Mouse (Mus musculus) embryonic facial prominence, embryonic 12.5 days (tissue): ENCODE measurements around the gene Clic3. TPM values are rescaled to one million over a fixed set of nuclear protein-coding genes. Genes with fewer than 3 reads are reported as not detected.

Source experiments
- ATAC-seq: fragments of 200-750 bp; cut with Nextera tagmentation; 2 replicates; pipeline ENCODE4 v1.8.0; 2017; ENCODE audit not compliant: insufficient number of reproducible peaks, insufficient read depth, low FRiP score, low TSS enrichment
- H3K27ac ChIP-seq: fragments of 300-500 bp; sonication (generic); 2 replicates; pipeline ENCODE4 v1.5.1; 2016; ENCODE audit warnings: mild to moderate bottlenecking
- H3K27me3 ChIP-seq: fragments of 300-500 bp; sonication (generic); 2 replicates; pipeline ENCODE4 v1.6.1; 2016; ENCODE audit warnings: mild to moderate bottlenecking, moderate library complexity
- H3K36me3 ChIP-seq: fragments of 300-500 bp; sonication (generic); 2 replicates; pipeline ENCODE4 v1.6.1; 2016; ENCODE audit warnings: mild to moderate bottlenecking
- H3K4me1 ChIP-seq: fragments of 300-500 bp; sonication (generic); 2 replicates; pipeline ENCODE4 v1.6.1; 2016
- H3K4me2 ChIP-seq: fragments of 300-500 bp; sonication (generic); replicated peaks from 2 replicates; pipeline ENCODE4 v1.6.1; 2016; ENCODE audit warnings: mild to moderate bottlenecking, moderate library complexity
- H3K4me3 ChIP-seq: fragments of 300-500 bp; sonication (generic); 2 replicates; pipeline ENCODE4 v1.5.1; 2016; ENCODE audit warnings: mild to moderate bottlenecking
- H3K9ac ChIP-seq: fragments of 300-500 bp; sonication (generic); 2 replicates; pipeline ENCODE4 v1.6.1; 2016; ENCODE audit warnings: mild to moderate bottlenecking, moderate library complexity
- H3K9me3 ChIP-seq: fragments of 300-500 bp; sonication (generic); 2 replicates; pipeline ENCODE4 v1.6.1; 2016; ENCODE audit warnings: mild to moderate bottlenecking, moderate library complexity
- WGBS: fragments of 180-500 bp; shearing (Covaris S2); methylation state at CpG from one replicate; pipeline ENCODE4 v1.1.7; 2016; 5-methylcytosine and 5-hydroxymethylcytosine counted together
- polyA plus RNA-seq: library from polyadenylated mRNA; unstranded; fragments of >200 nt; fragmentation: Nextera tagmentation; extraction: Ambion mirVana; gene quantifications from 2 replicates; pipeline ENCODE4 v1.2.1, GENCODE M21; 2016

Gene Clic3
- polyA plus RNA-seq, 1 experiment from 2014 or later, result 1.4 TPM

- Histone ChIP-seq H3K4me1 (no peaks in the 10 kb centered on the region), H3K27me3 (0 out of 2 replicates have a peak, but pooled peaks cover 4% of the 10 kb centered on the region), H3K4me3 (no peak overlapping the region), H3K36me3 (no peaks in the 10 kb centered on the region), H3K4me2 (no peak overlapping the region), H3K9ac (no peak overlapping the region), H3K27ac (no peak overlapping the region), H3K9me3 (no peaks in the 10 kb centered on the region)
- WGBS, result 80% methylated on average over 7 of the region's 7 CpGs
- ATAC-seq, result no peak
Observed at GRCm38 (mm10) chr2:25488671-25489068, 32.0 kb downstream of the Clic3 start.

GRCm38 (mm10) chr2:25492988-25493387 is 36.4 kb downstream of the Clic3 start:
- 72% methylated on average over 5 of the region's 5 CpGs for WGBS
- no peaks in the 10 kb centered on the region for H3K4me1 ChIP-seq
- no peak for ATAC-seq
- no peaks in the 10 kb centered on the region for H3K36me3 ChIP-seq
- no peaks in the 10 kb centered on the region for H3K27me3 ChIP-seq
- no peak overlapping the region for H3K9ac ChIP-seq
- no peak overlapping the region for H3K27ac ChIP-seq
- no peaks in the 10 kb centered on the region for H3K9me3 ChIP-seq
- H3K4me2 ChIP-seq, result no peak overlapping the region
- H3K4me3 ChIP-seq, result no peak overlapping the region

DNA sequence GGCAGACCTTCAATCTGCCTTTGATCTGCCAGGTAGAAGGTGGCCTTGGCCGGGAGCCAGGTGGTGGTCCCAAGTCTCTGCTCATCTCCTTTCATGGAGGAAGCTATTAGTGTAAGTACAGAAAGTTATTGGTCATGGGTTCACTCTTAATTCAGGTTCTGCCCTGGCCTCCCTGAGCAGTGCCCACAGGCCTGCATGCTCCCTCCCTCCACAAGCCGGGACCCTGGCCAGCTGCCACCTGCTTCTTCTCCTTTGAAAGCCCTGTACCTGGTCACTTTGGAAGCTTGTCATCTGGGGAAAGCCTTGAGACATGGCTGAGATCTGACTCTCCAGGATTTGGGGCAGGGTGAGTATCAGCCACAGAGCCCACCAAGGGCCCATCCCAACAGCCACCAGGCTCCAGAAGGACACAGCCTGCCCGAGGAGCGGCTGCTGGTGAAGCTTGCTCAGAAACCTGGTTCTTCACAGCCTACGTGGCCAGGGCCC is 36.9 kb downstream of the Clic3 start, which contains the start of gene Lcn12:
Gene Lcn12 (minus strand): TSS at position 436 of the 486 bp plus-strand sequence.
- Histone ChIP-seq H3K27ac (no peak within 1 kb of the TSS), H3K9ac (no peak within 1 kb of the TSS), H3K9me3 (no peaks in the 10 kb centered on the region), H3K4me3 (no peak within 1 kb of the TSS), H3K27me3 (no peaks in the 10 kb centered on the region), H3K4me1 (no peaks in the 10 kb centered on the region), H3K4me2 (no peak within 1 kb of the TSS), H3K36me3 (no peaks in the 10 kb centered on the region)
- ATAC-seq, result no peak
- WGBS, result 78% methylated on average over 5 of the region's 5 CpGs

DNA sequence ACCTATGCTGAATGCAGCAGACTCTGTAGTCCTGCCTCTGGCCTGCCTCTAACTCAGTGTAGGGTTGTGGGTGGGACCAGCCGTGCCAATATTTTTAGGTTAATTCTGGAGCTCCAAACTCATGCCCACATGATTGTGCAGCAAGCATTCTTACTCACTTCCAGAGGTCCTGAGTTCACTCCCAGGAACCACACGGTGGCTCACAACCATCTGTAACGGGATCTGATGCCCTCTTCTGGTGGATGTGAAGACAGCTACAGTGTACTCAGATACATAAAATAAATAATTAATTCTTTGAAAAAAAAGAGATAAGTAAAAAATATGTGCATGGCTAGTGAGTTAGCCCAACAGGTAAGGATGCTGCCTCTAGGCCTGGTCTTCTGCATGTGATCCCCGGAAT is 39.8 kb downstream of the Clic3 start:
- Histone ChIP-seq H3K27me3 (no peaks in the 10 kb centered on the region), H3K9ac (no peak overlapping the region), H3K9me3 (no peaks in the 10 kb centered on the region), H3K36me3 (no peaks in the 10 kb centered on the region), H3K4me2 (no peak overlapping the region), H3K4me1 (peaks cover 6% of the 10 kb centered on the region), H3K4me3 (no peak overlapping the region), H3K27ac (no peak overlapping the region)
- no peak for ATAC-seq
- 46% methylated on average over 4 of the region's 4 CpGs for WGBS

DNA sequence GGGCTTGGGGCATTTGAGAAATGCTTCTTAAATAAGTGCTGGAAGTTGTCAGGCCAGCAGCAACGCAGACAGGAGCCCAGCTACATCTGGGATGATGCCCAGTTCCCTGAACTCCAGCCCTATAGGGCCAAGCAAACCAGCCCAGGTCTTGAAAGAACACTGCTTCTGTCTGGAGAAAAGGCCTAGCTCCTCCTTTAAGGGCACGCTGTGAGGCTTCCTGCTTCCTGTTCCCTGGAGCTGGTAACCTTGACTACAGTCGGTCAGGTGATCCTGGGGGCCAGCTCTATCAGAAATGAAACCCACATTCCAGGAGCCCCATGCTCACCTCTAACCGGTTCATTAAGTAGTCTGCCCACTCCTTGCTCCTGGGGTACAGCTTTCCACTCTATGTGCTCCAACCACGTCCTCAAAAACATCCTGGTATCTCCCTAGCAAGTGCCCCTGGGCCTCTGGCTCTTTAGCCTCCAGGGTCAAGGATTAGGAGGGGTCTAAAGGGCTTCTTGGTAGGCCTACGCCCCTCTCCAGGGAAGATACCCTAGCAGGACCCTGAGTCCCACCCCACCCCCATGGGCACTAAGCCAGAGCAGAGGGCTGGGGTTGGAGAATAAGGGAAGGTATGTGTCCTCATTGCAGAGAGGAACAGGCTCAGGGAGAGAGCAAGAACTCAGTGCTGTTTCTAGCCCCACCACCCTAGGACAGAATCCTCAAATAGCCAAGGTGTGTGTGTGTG is 41.4 kb downstream of the Clic3 start:
- Histone ChIP-seq H3K4me3 (no peak overlapping the region), H3K4me1 (peaks cover 13% of the 10 kb centered on the region), H3K27ac (no peak overlapping the region), H3K9ac (no peak overlapping the region), H3K36me3 (no peaks in the 10 kb centered on the region), H3K27me3 (no peaks in the 10 kb centered on the region), H3K4me2 (no peak overlapping the region), H3K9me3 (no peaks in the 10 kb centered on the region)
- ATAC-seq, result no peak
- 53% methylated on average over 6 of the region's 6 CpGs for WGBS

- H3K27ac ChIP-seq, result no peak overlapping the region
- peaks cover 6% of the 10 kb centered on the region for H3K36me3 ChIP-seq
- H3K4me2 ChIP-seq, result no peak overlapping the region
- peaks cover 13% of the 10 kb centered on the region for H3K4me1 ChIP-seq
- H3K9ac ChIP-seq, result no peak overlapping the region
- ATAC-seq, result no peak
- no peak overlapping the region for H3K4me3 ChIP-seq
- WGBS, result 72% methylated on average over 15 of the region's 15 CpGs
- no peaks in the 10 kb centered on the region for H3K27me3 ChIP-seq
- no peaks in the 10 kb centered on the region for H3K9me3 ChIP-seq
Observed at GRCm38 (mm10) chr2:25498622-25499478, 42.2 kb downstream of the Clic3 start.

GRCm38 (mm10) chr2:25500071-25500575 is 43.5 kb downstream of the Clic3 start:
- Histone ChIP-seq H3K36me3 (peaks cover 19% of the 10 kb centered on the region), H3K27ac (peak overlapping the region; percentile 46; the same call in 1 of the 2 replicates), H3K9me3 (no peaks in the 10 kb centered on the region), H3K27me3 (no peaks in the 10 kb centered on the region), H3K4me3 (peak overlapping the region; percentile 82), H3K9ac (peak overlapping the region; percentile 53), H3K4me2 (peak overlapping the region; percentile 95), H3K4me1 (peaks cover 13% of the 10 kb centered on the region)
- ATAC-seq, result no peak
- WGBS, result 75% methylated on average over 6 of the region's 6 CpGs

GRCm38 (mm10) chr2:25500576-25501405 is 44.2 kb downstream of the Clic3 start, which contains the start of gene Fbxw5:
TSS of gene Fbxw5 (plus strand) at chr2:25500750.
- Histone ChIP-seq H3K4me2 (peak within 1 kb of the TSS; percentile 95), H3K4me1 (peaks cover 13% of the 10 kb centered on the region), H3K4me3 (peak within 1 kb of the TSS; percentile 82), H3K9me3 (no peaks in the 10 kb centered on the region), H3K36me3 (peaks cover 24% of the 10 kb centered on the region), H3K27ac (peak within 1 kb of the TSS; percentile 72), H3K27me3 (no peaks in the 10 kb centered on the region), H3K9ac (peak within 1 kb of the TSS; percentile 91)
- WGBS, result under 1% methylated on average over 43 of the region's 44 CpGs
- ATAC-seq, result peak; percentile 81

GRCm38 (mm10) chr2:25501593-25502486 is 45.2 kb downstream of the Clic3 start, which contains the start of gene C8g:
TSS of gene C8g (minus strand) at chr2:25501719.
- Histone ChIP-seq H3K27ac (peak within 1 kb of the TSS; percentile 72), H3K4me3 (peak within 1 kb of the TSS; percentile 82), H3K4me1 (peaks cover 13% of the 10 kb centered on the region), H3K9ac (peak within 1 kb of the TSS; percentile 91), H3K36me3 (peaks cover 24% of the 10 kb centered on the region), H3K4me2 (peak within 1 kb of the TSS; percentile 95), H3K9me3 (no peaks in the 10 kb centered on the region), H3K27me3 (no peaks in the 10 kb centered on the region)
- no peak for ATAC-seq
- 72% methylated on average over 20 of the region's 20 CpGs for WGBS

- Histone ChIP-seq H3K27ac (no peak overlapping the region), H3K9ac (no peak overlapping the region), H3K9me3 (no peaks in the 10 kb centered on the region), H3K4me2 (no peak overlapping the region), H3K27me3 (no peaks in the 10 kb centered on the region), H3K4me1 (peaks cover 13% of the 10 kb centered on the region), H3K4me3 (no peak overlapping the region), H3K36me3 (peaks cover 24% of the 10 kb centered on the region)
- no peak for ATAC-seq
- WGBS, result 89% methylated on average over 3 of the region's 3 CpGs
Observed at GRCm38 (mm10) chr2:25502726-25503125, 46.1 kb downstream of the Clic3 start.
